Mouse (Mus musculus) frontal cortex, adult 2 months (tissue): Measurements from ENCODE around the gene Erbb4. TPM values are rescaled to one million over a fixed set of nuclear protein-coding genes. Genes with fewer than 3 reads are reported as not detected.

Source experiments
- DNase-seq, 2 experiments: peaks; one replicate each; pipeline ENCODE4 v3.0.0; 2022; ENCODE audit warnings: low spot score in 1 of 2; ENCODE audit errors: extremely low spot score in 1 of 2
- polyA plus RNA-seq: library from polyadenylated mRNA; depleted of rRNA; stranded (reverse); fragments of >200 nt; gene quantifications from 2 replicates; pipeline ENCODE4 v1.2.3, GENCODE M21; 2012

Erbb4 gene
- polyA plus RNA-seq, 1 experiment, result 12.6 TPM

- DNase-seq, result no peak
Measured at GRCm38 (mm10) chr1:68134450-68134849, 973.4 kb downstream of the Erbb4 start.

DNA sequence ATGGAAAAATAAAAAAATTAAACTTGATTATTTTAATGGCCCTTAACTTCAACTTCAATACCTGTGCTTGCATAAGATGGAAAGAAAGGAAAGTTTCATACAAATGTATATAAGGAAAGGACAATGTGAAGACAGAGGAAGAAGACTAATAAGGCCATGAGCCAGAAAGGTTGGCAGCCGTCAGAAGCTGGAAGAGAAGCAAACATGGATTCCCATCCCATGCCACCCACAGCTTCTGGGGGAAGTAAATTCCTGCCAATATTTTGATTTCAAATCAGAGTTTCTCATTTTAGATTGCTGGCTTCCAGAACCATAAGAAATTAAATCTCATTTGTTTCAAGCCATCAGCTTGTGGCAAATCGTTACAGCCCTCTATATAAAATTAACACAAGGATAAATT is 984.3 kb downstream of the Erbb4 start:
- no peak for DNase-seq

DNA sequence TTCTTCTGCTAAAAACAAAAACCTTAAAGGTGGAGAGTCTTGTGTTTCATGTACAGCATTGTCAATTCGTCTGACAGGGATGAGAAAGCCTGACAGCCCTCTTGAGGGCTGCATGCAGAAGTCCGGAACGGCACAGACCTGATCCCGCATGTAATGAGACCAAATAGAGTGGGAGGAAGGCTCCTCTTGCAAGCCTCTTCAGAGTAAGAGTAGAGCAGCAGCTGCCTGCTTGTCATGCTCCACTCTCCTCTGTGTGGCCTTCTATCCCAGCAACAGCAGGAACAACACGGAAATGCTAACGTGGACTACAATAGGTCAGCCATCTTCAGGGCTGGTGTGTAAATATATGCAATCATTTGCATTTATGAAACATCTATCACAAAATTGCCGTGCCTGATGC is 987.5 kb downstream of the Erbb4 start:
- no peak for DNase-seq

DNA sequence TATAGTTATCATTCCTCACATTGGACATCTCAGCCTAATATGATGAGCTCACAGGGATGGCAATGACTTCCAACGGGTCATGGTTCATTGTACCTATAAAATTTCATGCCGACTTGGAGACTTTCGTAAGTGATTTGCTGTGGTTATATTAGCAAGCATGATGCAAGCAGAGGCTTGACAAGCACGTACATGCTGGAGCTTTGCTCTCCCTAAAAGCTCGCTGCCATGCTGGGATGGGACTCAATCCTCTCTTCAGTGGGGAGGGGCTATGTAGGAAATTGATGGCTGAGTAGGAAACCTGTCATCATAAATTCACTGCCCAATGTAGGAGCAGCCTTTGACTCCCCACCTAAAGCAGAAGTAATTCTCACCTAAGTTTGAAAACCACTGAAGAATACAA is 992.1 kb downstream of the Erbb4 start:
- DNase-seq, result no peak

GRCm38 (mm10) chr1:68106543-68106860 is 1001.4 kb downstream of the Erbb4 start:
- peak in 1 of 2 experiments; percentile 58 for DNase-seq

- DNase-seq, result no peak
Measured at GRCm38 (mm10) chr1:68105834-68106542, 1001.9 kb downstream of the Erbb4 start.

DNA sequence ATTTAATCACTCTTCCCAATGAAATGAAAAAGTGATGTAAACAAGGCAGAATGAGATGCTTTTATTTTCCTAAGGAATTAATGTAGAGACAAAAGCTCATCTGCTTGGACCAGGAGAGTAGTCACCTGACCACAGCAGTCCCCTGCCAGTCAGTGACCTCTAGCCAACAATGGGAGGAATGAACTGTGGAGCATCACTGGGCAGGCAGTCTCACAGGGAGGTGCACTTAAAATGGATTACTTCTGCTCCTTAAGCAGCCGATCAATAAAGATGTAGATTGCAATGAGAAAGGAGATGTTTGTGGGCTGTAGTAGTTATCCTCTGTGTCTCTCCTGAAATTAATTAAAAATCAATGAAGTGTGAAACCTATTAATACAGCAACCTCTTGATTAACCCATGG is 1018.2 kb downstream of the Erbb4 start:
- no peak for DNase-seq

- no peak for DNase-seq
Measured at GRCm38 (mm10) chr1:68056494-68056893, 1051.4 kb downstream of the Erbb4 start.

GRCm38 (mm10) chr1:68054715-68055114 is 1053.1 kb downstream of the Erbb4 start:
- no peak for DNase-seq

DNA sequence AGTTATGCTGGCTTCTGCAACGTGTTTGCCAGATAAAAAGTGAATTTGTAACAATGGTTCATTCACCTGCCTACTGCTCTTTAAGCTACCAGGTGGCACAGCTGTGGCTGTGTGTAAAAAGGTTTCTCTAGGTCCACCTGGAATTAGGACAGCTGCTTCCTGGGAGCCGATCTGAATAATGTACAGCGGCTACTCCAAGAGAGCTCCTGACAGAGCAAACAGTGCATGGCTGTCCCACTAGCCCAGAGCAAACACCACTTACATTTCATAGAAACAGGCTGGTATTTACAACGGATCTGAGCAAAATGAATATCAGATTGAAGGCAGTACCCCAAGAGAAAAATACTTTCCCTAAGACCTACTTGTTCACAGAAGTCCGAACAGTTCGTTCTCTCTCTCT is 1058.0 kb downstream of the Erbb4 start:
- DNase-seq, result no peak

DNA sequence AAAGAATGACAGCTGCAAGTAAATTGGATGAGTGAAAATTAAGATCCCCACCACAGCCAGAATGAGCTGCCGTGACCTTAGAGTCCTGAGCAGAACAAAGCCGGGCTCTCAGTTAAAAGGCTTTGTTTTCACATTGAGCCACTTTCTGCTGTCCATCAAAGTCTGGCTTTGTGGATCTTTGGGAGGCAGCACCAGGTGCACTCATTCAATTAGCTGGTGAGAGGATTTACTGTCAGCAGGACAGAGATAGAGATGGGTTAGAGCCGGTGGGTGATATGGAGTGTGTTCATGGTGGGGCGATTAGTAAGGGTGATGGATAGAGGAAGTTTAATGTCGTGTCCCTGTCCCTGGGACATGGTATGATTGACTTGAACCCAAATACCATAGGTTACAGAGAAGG is 1060.7 kb downstream of the Erbb4 start:
- DNase-seq, result peak in 1 of 2 experiments; percentile 9

GRCm38 (mm10) chr1:68046551-68046970 is 1061.3 kb downstream of the Erbb4 start:
- peak in 1 of 2 experiments; percentile 37 for DNase-seq

DNA sequence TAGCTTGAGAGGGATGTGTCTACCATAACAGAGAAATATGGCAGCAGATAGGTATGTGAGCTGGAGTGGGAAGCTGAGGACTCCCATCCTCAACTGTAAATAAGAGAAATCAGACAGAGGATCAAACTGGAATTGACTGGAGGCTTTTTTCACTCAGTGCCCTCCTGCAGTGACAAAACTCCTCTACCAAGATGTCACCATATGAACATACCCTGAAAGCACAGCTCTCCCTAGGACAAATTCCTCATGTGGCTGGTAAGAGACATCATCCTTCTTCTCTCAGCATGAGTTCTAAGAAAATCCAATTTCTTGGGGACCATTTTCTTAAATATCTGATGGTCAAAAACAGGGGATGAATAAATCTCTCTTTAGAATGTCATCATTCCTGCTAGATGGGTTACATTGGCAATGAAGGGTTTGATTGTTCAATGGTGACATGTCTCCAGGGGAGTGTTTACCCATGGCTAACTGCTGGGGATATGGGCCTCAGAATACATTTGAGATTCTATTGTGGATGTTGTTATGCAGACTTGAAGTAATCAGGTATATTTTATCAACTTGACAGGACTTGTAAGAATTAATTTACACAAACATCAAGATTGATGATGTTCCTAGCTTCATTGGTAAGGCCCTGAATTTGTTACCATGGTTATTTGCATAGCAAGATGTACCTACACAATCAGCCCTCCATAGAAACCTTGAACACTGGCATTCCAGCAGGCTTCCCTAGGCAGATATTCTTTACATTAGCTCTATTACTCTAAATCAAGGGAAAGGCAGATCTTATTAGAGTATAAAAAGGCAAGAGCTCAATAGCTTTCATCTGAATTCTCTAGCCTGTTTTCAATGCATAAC is 1083.5 kb downstream of the Erbb4 start:
- DNase-seq, result no peak

- DNase-seq, result no peak
Measured at GRCm38 (mm10) chr1:68020020-68020419, 1087.8 kb downstream of the Erbb4 start.

DNA sequence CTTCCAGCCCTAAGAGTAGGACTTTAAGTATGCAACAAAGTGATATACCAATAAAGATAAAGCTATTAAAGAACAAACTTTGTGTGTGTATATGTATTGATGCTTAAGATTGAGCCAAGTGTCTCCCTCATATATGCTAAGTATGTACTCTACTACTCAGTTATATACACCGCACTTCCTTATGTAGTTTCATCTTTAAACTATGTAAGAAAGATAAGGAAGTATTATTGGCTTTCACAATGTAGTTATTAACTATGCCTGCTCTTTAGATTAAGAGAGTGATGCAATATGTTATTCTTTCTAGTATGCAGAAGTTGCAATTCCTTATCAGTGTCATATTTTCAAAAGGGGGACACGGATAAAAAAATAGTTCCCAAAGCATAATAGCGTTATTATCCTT is 1088.2 kb downstream of the Erbb4 start:
- no peak for DNase-seq
